Mouse (Mus musculus): ENCODE results near the gene Misp.

The Misp gene

GRCm38 (mm10) chr10:79873715-79874289, 53.0 kb downstream of the Misp start:
- peak; percentile 34 for DNase-seq (ENCODE audit: low read depth, low spot score)

GRCm38 (mm10) chr10:79874290-79874862, 53.6 kb downstream of the Misp start, which contains the start of the genes Prtn3 and Plppr3:
Gene Prtn3, plus strand, starts transcription at chr10:79874476.
Gene Plppr3, minus strand, starts transcription at chr10:79874634.
- peak; percentile 68 for DNase-seq (ENCODE audit: low read depth, low spot score)

GRCm38 (mm10) chr10:79877174-79877573, 56.4 kb downstream of the Misp start:
- DNase-seq (ENCODE audit: low read depth, low spot score), result no peak

GRCm38 (mm10) chr10:79877757-79878156, 57.0 kb downstream of the Misp start:
- no peak for DNase-seq (ENCODE audit: low read depth, low spot score)

- no peak for DNase-seq (ENCODE audit: low read depth, low spot score)
Observed at GRCm38 (mm10) chr10:79879527-79879926, 58.7 kb downstream of the Misp start.

Measured in brain, adult 2 months (tissue).